Mouse (Mus musculus) ES-E14 (cell line): ENCODE data around the gene 0610010K14Rik. TPM values are rescaled to one million over a fixed set of nuclear protein-coding genes. Genes with fewer than 3 reads are reported as not detected.
A peak's percentile ranks its signal among the peaks of the same experiment; 100 is the strongest.

Source experiments
- DNase-seq: peaks from one replicate; pipeline ENCODE4 v3.0.0-alpha.2; 2013; ENCODE audit warnings: low read depth, low spot score
- H3K27ac ChIP-seq: 2 replicates; pipeline ENCODE4 v1.5.1; 2012; ENCODE audit warnings: low read depth, mild to moderate bottlenecking, low read length, moderate library complexity, mixed read lengths; ENCODE audit not compliant: poor library complexity, insufficient read depth, severe bottlenecking
- H3K36me3 ChIP-seq: 2 replicates; pipeline ENCODE4 v1.6.1; 2012; ENCODE audit warnings: mild to moderate bottlenecking, low read length, moderate library complexity, mixed read lengths; ENCODE audit not compliant: control insufficient read depth, poor library complexity, insufficient read depth, severe bottlenecking
- H3K4me1 ChIP-seq, 2 experiments: fragments of 150-350 bp in 1 of 2; sonication (generic) in 1 of 2; 2 replicates each; pipeline ENCODE4 v1.6.1; 2012; ENCODE audit warnings: low read length in 2 of 2, mild to moderate bottlenecking in 1 of 2, mixed read lengths in 1 of 2; ENCODE audit not compliant: control insufficient read depth in 2 of 2, insufficient read depth in 2 of 2, poor library complexity in 1 of 2
- H3K4me3 ChIP-seq, 2 experiments: fragments of 150-350 bp in 1 of 2; sonication (generic) in 1 of 2; 2 replicates each; pipeline ENCODE4 v1.5.1; 2012; ENCODE audit warnings: low read length in 2 of 2, low read depth in 1 of 2, mild to moderate bottlenecking in 1 of 2, mixed read lengths in 1 of 2; ENCODE audit not compliant: insufficient read depth in 1 of 2, poor library complexity in 1 of 2, severe bottlenecking in 1 of 2
- H3K9ac ChIP-seq: 2 replicates; pipeline ENCODE4 v1.6.1; 2012; ENCODE audit warnings: low read depth, mild to moderate bottlenecking, low read length, mixed read lengths; ENCODE audit not compliant: poor library complexity, insufficient read depth, severe bottlenecking
- H3K9me3 ChIP-seq: fragments of 150-350 bp; sonication (generic); 2 replicates; pipeline ENCODE4 v1.6.1; 2012; ENCODE audit warnings: low read depth, mild to moderate bottlenecking, low read length; ENCODE audit not compliant: control insufficient read depth, insufficient read depth
- CHD2 ChIP-seq: IDR thresholded peaks from 2 replicates; pipeline ENCODE4 v1.6.1; 2014; ENCODE audit warnings: mild to moderate bottlenecking, low read depth, low read length, inconsistent platforms
- HCFC1 ChIP-seq: IDR thresholded peaks from 2 replicates; pipeline ENCODE4 v1.6.1; 2012; ENCODE audit warnings: low read length, inconsistent platforms, borderline replicate concordance; ENCODE audit not compliant: insufficient read depth
- MAFK ChIP-seq: IDR thresholded peaks from 2 replicates; pipeline ENCODE4 v1.6.1; 2014; ENCODE audit warnings: mild to moderate bottlenecking, low read depth, low read length, inconsistent platforms; ENCODE audit not compliant: insufficient read depth
- ZC3H11A ChIP-seq: IDR thresholded peaks from 2 replicates; pipeline ENCODE4 v1.6.1; 2012; ENCODE audit warnings: low read depth, mild to moderate bottlenecking, inconsistent platforms, low read length, borderline replicate concordance
- ZNF384 ChIP-seq: IDR thresholded peaks from 2 replicates; pipeline ENCODE4 v1.6.1; 2012; ENCODE audit warnings: low read depth, low read length, inconsistent platforms
- in situ Hi-C, 2 experiments: fragments of 600-800 bp; cut with MboI; formaldehyde crosslinking; loops; one replicate each; pipeline ENCODE4 v1.15.1; 2025; ENCODE audit warnings: low sequenced_read_pairs in 2 of 2, inconsistent platforms in 1 of 2; ENCODE audit not compliant: unreplicated experiment in 2 of 2
- total RNA-seq: library from RNA; depleted of rRNA; stranded (reverse); fragments of 300-350 nt; gene quantifications from 2 replicates; pipeline ENCODE4 v1.2.3, GENCODE M21; 2012

The 0610010K14Rik gene
- total RNA-seq, 1 experiment: 49.9 TPM

GRCm38 (mm10) chr11:70238591-70239440 lies 1.1 kb upstream of the 0610010K14Rik start:
- Histone ChIP-seq H3K9ac (peak overlapping the region; percentile 89), H3K27ac (no peak overlapping the region), H3K4me1 (peaks cover 7 to 16% of the 10 kb centered on the region in 2 experiments; a peak in 3 of 4 replicates), H3K4me3 (peak overlapping the region; percentile 86 to 98), H3K36me3 (peaks cover 17% of the 10 kb centered on the region), H3K9me3 (no peaks in the 10 kb centered on the region)
- TF ChIP-seq MAFK (no peak), CHD2 (no peak), HCFC1 (no peak), ZC3H11A (no peak), ZNF384 (no peak)
- in situ Hi-C loops: no loop called here
- DNase-seq: no peak

GRCm38 (mm10) chr11:70236717-70237116 lies 997 bp downstream of the 0610010K14Rik start:
- TF ChIP-seq ZC3H11A (no peak), MAFK (no peak), CHD2 (no peak), HCFC1 (no peak), ZNF384 (no peak)
- in situ Hi-C loops: no loop called here
- Histone ChIP-seq H3K9me3 (no peaks in the 10 kb centered on the region), H3K4me3 (peak overlapping the region in 1 of 2 experiments; percentile 86; a peak in 3 of 4 replicates), H3K4me1 (peaks cover 11 to 25% of the 10 kb centered on the region in 2 experiments; a peak in 3 of 4 replicates), H3K27ac (no peak overlapping the region), H3K36me3 (peaks cover 17% of the 10 kb centered on the region), H3K9ac (peak overlapping the region; percentile 45; the same call in 1 of the 2 replicates)
- DNase-seq: no peak

- Histone ChIP-seq H3K9ac (0 out of 2 replicates have a peak overlapping the region, but pooled peaks have one; percentile 13), H3K4me3 (no peak overlapping the region), H3K27ac (no peak overlapping the region), H3K36me3 (peaks cover 17% of the 10 kb centered on the region), H3K4me1 (peaks cover 14 to 25% of the 10 kb centered on the region in 2 experiments), H3K9me3 (no peaks in the 10 kb centered on the region)
- in situ Hi-C loops: no loop called here
- TF ChIP-seq MAFK (no peak), ZNF384 (no peak), HCFC1 (no peak), ZC3H11A (no peak), CHD2 (no peak)
- no peak for DNase-seq
Measured at GRCm38 (mm10) chr11:70235254-70235900, 2.3 kb downstream of the 0610010K14Rik start.

GRCm38 (mm10) chr11:70234497-70234896 lies 3.2 kb downstream of the 0610010K14Rik start:
- DNase-seq: no peak
- Histone ChIP-seq H3K27ac (peak overlapping the region; percentile 71; the same call in 1 of the 2 replicates), H3K4me1 (peaks cover 17 to 26% of the 10 kb centered on the region in 2 experiments), H3K9ac (peak overlapping the region; percentile 64; the same call in 1 of the 2 replicates), H3K4me3 (no peak overlapping the region), H3K9me3 (no peaks in the 10 kb centered on the region), H3K36me3 (peaks cover 17% of the 10 kb centered on the region)
- no peak for TF ChIP-seq HCFC1
- no peak for TF ChIP-seq ZNF384
- no peak for TF ChIP-seq MAFK
- no peak for TF ChIP-seq CHD2
- TF ChIP-seq ZC3H11A: no peak
- in situ Hi-C loops: no loop called here
